Mouse (Mus musculus) activated CD4-positive, CD25-positive, alpha-beta regulatory T cell, adult 4 months (primary cell): Measurements from ENCODE around the gene Phldb1. TPM values are rescaled to one million over a fixed set of nuclear protein-coding genes. Genes with fewer than 3 reads are reported as not detected.
A peak's percentile ranks its signal among the peaks of the same experiment; 100 is the strongest.
"Not testable (repeated sequence)": the region's sequence is repeated elsewhere in the genome, so short reads cannot be mapped to it uniquely, and the experiment has no call there.

Source experiments
- ATAC-seq: one replicate; pipeline ENCODE4 v1.8.0; 2017
- polyA plus RNA-seq, 2 experiments: library from polyadenylated mRNA; unstranded; fragments of 100-300 nt; shearing (Covaris generic); gene quantifications; one replicate each; pipeline ENCODE4 v1.2.1; 2017

Phldb1 gene
- under 1 TPM in 1 of 2 experiments, not detected in 1; 0.30 TPM for polyA plus RNA-seq

- peak; percentile 66 for ATAC-seq
Observed at GRCm38 (mm10) chr9:44734524-44735494, at the start of gene Phldb1. Gene Phldb1 (minus strand): TSS chr9:44735198.

DNA sequence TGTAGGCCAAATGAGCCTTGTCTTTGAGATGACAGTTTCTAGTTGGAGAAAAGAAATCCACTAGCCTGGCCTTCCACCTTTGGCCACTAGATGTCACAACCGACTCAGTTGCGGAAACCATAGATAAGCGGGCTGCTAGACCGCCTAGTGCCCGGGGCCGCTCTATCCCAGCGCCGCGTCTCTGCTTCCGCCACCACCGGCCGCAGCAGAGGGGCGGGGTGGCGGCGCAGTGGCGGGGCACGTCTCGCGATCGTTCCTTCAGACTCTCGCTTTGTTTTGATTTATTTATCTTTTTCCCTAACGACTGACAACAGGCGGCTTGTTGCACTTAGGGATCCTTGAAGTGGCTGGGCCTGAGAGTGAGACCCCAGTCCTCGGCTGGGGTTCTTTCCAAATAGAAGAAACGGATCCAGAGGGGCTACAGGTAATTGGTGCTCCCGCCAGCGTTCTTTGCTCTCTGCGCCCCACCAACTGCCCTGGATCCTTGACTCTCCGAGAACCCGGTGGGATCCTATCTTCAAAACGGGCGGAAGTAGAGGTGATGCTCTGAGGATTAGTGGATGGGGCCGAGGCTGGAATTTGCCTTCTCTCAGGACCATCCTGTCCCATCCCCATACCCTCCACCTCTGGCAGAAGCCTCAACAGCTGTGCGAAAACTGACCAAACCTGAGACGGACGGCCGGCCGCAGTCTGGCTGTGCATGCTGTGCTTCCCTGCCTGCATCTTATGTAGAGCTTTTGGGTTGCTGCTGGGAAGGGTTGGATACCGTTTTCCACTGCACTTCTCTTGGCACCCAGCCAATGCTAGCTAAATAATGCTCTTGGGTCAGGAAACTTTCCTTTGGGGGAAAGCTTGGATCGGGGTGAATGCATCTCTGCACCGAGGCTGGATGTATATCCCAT, 38.0 kb upstream of the Phldb1 start:
- ATAC-seq: peak; percentile 99

DNA sequence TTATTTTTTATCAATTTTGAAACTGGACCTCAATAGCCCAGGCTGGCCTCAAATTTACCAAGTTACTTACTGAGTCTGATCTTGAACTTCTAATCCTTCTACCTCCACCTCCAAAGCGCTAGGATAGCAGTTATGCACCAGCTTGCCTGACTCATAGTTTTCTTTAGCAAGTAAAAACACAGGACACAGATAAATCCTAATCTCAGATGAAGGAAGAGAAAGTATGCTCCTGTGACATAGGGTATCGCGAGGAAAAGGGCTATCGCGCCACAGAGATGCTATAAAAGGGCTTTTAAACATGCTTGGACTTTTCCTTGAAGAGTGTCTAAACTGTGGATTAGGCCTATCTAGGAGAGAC, 37.4 kb upstream of the Phldb1 start:
- peak; percentile 3 for ATAC-seq

- ATAC-seq: no peak
Observed at GRCm38 (mm10) chr9:44771376-44771775, 36.4 kb upstream of the Phldb1 start.

GRCm38 (mm10) chr9:44768029-44768394, 33.0 kb upstream of the Phldb1 start:
- not testable (repeated sequence) for ATAC-seq

DNA sequence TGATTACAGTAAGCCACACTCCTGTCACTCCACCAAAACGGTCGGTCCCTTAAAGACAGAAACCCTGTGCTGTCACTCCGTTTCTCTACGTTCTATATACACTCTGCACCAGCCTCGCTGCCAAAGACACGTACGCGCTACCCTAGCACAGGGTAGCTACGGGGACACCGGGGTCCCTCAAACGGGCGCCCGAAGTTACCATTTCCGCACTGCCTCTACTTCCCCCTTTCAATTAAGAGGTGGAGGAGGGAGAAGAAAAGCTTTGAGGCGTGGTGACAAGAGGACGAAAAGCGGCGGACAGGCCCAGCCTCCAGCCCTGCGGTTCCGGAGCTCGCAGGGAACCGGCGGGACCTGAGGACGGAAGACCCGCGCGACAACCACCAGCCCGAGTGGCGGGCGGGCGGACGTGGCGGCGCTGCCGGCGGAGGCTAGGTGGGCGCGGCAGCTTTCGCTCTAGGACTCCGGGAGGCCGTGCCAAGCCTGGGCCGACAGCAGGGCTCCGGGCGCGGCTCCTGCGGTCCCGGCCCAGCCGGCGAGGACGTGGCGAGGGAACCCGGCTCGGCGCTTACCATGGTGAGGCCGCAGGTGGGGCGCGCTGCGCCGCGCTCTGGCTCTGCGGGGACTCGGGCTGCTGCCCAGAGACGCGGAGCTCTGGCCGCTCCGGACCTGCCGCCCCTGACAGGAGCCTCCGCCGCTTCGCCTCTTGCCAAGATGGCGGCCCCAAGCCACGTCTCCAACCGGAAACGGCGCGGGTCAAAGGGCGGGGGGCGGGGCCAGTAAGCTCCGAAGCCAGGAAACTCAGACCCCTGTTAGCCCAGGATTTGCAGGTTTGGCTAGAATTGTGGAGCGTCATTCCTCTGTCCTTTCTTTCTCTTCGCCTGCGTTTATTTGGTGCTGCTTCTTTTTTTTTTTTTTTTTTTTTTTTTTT, 32.4 kb upstream of the Phldb1 start, which contains the start of the genes Arcn1 and Ift46:
Arcn1 (minus strand) TSS at position 745 of the 928 bp plus-strand sequence.
Ift46 (plus strand) TSS at position 808 of the 928 bp plus-strand sequence.
- peak; percentile 70 for ATAC-seq

DNA sequence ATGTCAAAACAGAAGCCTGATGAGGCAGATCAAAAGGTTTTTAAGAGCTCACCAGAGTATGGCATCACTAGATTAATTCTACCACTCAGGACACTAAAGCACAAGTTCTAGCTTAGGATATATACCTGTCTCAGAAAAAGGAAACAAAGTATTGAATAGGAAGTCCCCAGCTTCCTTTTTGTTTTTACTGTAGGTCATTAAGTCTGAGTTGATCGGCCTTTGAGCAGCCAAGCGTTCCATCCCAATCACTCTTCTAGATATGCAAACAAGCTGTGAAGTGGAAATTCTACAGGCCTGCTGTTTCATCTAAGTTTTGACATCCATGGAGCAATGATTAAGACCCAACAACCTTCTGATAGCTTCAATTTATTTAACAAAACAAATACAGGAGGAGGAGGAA, 25.9 kb upstream of the Phldb1 start:
- no peak for ATAC-seq

- ATAC-seq: no peak
Observed at GRCm38 (mm10) chr9:44748473-44748872, 13.5 kb upstream of the Phldb1 start.

GRCm38 (mm10) chr9:44747341-44747740, 12.3 kb upstream of the Phldb1 start:
- ATAC-seq: no peak

DNA sequence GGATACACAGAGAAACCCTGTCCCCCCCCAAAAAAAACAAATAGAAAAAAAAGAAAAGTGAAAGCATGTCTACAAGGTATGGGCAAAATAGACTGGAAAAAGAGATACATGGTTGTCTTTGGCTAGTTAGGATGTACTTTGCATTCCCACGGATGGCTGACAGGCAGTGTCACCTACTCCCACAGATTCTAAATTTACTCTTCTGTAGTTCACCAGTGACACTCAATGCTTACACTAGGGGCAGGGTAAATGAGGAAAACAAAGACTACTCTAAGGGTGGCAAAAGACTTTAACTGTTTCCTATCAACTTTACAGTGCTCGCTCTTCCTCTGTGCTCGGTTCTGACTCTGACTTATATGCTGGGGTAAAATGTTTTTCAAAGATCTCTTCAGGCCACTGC, 11.7 kb upstream of the Phldb1 start:
- ATAC-seq: no peak

DNA sequence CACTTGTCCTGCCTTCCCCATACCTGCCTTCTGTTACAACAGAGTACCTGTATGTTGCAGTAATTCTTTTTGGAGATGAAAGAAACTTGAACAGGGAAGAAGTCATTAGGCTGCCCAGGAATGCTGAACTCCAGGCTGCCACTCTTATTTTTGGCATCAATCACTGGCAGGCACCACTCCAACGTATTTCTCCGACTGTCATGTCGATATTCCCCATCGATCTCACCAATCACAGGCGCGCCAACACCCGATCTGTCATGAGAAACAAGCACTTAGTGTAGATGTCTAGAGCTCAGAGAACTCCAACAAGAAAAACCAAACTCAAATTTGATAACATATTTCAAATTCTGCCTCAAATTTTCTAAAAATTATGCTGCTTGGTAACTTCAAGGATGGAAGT, 10.4 kb upstream of the Phldb1 start:
- ATAC-seq: no peak

DNA sequence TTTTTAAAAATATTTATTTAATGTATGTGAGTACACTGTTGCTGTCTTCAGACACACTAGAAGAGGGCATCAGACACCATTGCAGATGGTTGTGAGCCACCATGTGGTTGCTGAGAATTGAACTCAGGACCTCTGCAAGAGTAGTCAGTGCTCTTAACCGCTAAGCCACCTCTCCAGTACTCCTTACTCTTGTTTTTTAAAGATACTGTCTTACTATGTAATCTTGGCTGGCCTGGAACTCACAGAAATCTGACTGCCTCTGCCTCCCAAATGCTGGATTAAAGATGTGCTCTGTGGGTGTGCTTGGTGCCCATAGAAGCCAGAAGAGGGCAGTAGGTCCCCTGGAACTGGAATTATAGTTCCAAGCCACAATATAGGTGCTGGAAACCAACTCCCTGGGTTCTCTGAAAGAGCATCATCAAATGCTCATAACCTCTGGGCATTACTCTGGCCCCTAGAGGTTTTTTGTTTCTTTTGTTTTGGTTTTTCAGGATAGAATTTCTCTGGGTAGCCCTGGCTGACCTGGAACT, 5.7 kb upstream of the Phldb1 start:
- ATAC-seq: no peak

- no peak for ATAC-seq
Observed at GRCm38 (mm10) chr9:44737240-44737949, 2.4 kb upstream of the Phldb1 start.

- no peak for ATAC-seq
Observed at GRCm38 (mm10) chr9:44736301-44736700, 1.3 kb upstream of the Phldb1 start.

GRCm38 (mm10) chr9:44735886-44736285, 888 bp upstream of the Phldb1 start:
- no peak for ATAC-seq

DNA sequence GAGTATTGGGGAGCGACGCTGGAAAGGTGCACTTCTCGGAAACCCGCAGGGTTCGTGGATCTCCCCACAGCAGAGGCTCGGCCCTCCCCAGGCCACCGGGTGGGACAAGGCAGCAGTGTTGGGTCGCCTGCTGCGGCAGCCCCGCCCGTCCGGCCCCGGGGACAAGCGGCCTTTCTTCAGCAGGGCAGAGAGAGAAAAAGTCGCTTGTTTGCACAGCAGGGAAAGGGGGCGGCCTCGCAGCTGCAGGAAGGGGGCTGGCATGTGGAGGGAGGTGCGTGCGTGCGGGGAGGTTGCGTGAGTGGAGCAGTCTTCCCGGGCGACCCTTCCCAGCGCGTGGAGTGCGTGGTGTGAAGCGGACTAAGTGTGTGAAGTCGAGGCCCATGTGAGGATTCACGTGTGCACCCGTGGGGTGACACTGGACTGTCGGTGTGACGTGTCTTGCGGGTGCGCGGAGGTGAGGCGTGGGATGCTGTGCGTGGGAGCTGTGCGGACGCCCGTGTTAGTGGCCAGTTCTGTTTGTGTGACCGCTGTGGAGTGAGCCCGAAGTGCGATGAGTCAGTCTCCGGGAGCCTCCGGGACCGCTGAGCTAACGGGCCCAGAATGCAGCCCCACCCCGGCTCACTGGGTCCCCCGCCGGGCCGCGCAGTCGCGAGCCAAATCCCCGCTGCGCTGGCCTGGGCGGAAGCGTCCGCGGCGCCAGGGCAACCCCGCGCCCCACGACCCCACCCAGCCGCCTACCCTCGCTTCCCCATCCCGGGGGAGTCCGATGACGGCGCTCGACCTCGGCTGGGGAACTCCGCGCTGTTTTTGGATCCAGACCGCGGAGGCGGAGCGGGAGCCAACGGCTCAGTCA, 1.1 kb downstream of the Phldb1 start:
- peak; percentile 36 for ATAC-seq

DNA sequence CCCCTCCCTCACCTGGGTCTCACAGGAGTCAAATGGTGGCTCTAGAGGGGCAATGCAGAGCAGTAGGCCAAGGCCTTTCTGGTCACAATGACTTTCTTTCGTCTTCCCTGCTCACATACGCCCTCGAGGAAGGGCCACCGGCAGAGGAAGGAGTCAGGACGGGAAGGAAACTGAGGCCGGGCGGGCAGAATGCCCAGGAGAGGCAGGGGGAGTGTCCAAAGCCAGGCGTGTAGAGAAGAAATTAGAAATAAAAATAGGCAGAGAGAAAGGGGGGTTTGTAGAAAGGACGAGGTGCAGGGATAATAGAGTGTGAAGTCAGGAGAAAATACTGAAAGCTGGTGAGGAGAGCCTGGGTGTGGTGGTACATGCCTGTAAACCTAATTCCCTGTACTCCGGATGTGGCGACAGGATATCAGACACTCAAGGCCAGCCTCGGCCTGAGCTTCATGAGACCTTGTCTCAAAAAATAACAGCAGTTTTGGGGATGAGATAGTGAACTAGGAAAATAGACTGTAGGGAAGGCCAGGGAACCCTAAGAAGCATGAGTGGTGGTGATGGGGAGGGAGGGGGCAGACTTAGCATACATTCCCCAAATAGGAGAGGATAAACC, 2.0 kb downstream of the Phldb1 start:
- no peak for ATAC-seq

GRCm38 (mm10) chr9:44732130-44732549, 2.9 kb downstream of the Phldb1 start:
- no peak for ATAC-seq

DNA sequence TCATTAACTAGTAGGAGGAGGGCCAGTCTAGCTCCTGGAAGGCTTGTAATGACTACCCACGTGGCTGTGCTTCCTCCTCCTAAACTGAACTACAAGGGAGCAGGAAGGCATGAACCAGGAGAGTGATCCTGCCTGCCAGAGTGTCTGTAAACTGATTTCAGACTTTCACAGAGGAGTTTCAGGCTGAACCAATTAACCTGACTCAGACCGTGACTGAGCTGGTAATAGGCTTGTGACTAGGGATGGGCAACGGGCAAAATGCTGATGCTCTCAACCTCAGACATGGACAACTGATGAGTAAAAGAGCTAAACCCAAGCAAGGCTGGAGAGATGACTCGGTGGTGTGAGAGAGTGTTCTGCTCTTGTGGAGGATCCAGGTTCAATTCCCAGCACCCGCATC, 7.6 kb downstream of the Phldb1 start:
- no peak for ATAC-seq
